ENCODE assay signal across 8 mouse cellular contexts in genomic region chr11:3515216-3515615, GRCm38 (mm10). TPM values are rescaled to one million over a fixed set of nuclear protein-coding genes. Genes with fewer than 3 reads are reported as not detected.
DNase-seq lines count a peak whose midpoint lies in the region; ATAC-seq and TF ChIP-seq lines count a peak whose summit lies in the region.

No protein-coding gene starts in this region.

- 12% methylated on average over 4 of the region's 4 CpGs for WGBS in limb, embryonic 14.5 days
- WGBS in stomach, embryonic 16.5 days: 22% methylated on average over 4 of the region's 4 CpGs

- ATAC-seq in frontal cortex, adult (ENCODE audit: low TSS enrichment): peak; percentile 29; the same call in 1 of the 2 replicates
- ATAC-seq in limb, embryonic 14.5 days (ENCODE audit: low FRiP score, low read depth): peak; percentile 3; the same call in 1 of the 2 replicates
- ATAC-seq in stomach, embryonic 16.5 days (ENCODE audit: insufficient read depth, low FRiP score): peak; percentile 2; the same call in 1 of the 2 replicates

- peaks cover 24% of the 10 kb centered on the region for H3K4me1 ChIP-seq in testis, adult 2 months (ENCODE audit: control insufficient read depth, insufficient read depth, low read length)
- peaks cover 19% of the 10 kb centered on the region for H3K4me1 ChIP-seq in limb, embryonic 14.5 days (ENCODE audit: control insufficient read depth, insufficient read depth, low read length)
- H3K4me1 ChIP-seq in stomach, embryonic 16.5 days (ENCODE audit: control insufficient read depth, insufficient read depth, low read length): peaks cover 20% of the 10 kb centered on the region

- H3K36me3 ChIP-seq in testis, adult 2 months (ENCODE audit: control insufficient read depth, insufficient read depth, low read length): no peaks in the 10 kb centered on the region
- H3K36me3 ChIP-seq in limb, embryonic 14.5 days (ENCODE audit: control insufficient read depth, insufficient read depth, low read length): peaks cover 12% of the 10 kb centered on the region
- no peaks in the 10 kb centered on the region for H3K36me3 ChIP-seq in stomach, embryonic 16.5 days (ENCODE audit: control insufficient read depth, insufficient read depth, low read length)

- no peak for TF ChIP-seq CTCF in testis, adult 2 months (IDR thresholded peaks at IDR 0.05; ENCODE audit: control insufficient read depth, insufficient read depth, insufficient replicate concordance, low read depth, low read length)

- H3K4me3 ChIP-seq in testis, adult 2 months (ENCODE audit: control insufficient read depth, low read depth, low read length): peak overlapping the region; percentile 86
- H3K4me3 ChIP-seq in limb, embryonic 14.5 days (replicated peaks; ENCODE audit: low read length): peak overlapping the region; percentile 60
- peak overlapping the region; percentile 64 for H3K4me3 ChIP-seq in stomach, embryonic 16.5 days (replicated peaks; ENCODE audit: low read length)

- DNase-seq in frontal cortex, postnatal 36 days (ENCODE audit: low spot score in 2 of 2): no peak
- no peak for DNase-seq in testis, postnatal 14 days (ENCODE audit: low spot score)
- DNase-seq in limb, embryonic 14.5 days (ENCODE audit: low spot score): no peak
- no peak for DNase-seq in frontal cortex, postnatal 14 days (ENCODE audit: low spot score in 2 of 2)
- DNase-seq in urinary bladder, adult 2 months (ENCODE audit: low spot score): no peak

- H3K9me3 ChIP-seq in limb, embryonic 14.5 days (ENCODE audit: control insufficient read depth, low read length): no peaks in the 10 kb centered on the region
- H3K9me3 ChIP-seq in stomach, embryonic 16.5 days (replicated peaks; ENCODE audit: control insufficient read depth, low read length): no peaks in the 10 kb centered on the region

- peak overlapping the region; percentile 49 for H3K4me2 ChIP-seq in limb, embryonic 14.5 days (replicated peaks; ENCODE audit: low read depth, low read length, severe bottlenecking)
- peak overlapping the region; percentile 66 for H3K4me2 ChIP-seq in stomach, embryonic 16.5 days (ENCODE audit: low read depth, low read length)

- no peak for TF ChIP-seq POLR2A in testis, adult 2 months (IDR thresholded peaks at IDR 0.05; ENCODE audit: control insufficient read depth, low read depth, low read length)
- no peak for TF ChIP-seq POLR2A in limb, embryonic 14.5 days (IDR thresholded peaks at IDR 0.05; ENCODE audit: borderline replicate concordance, extremely low read depth, insufficient read depth, insufficient read length)

- no peak overlapping the region for H3K27ac ChIP-seq in testis, adult 2 months (ENCODE audit: control insufficient read depth, insufficient read depth, low read depth, low read length)
- peak overlapping the region; percentile 52; the same call in 1 of the 2 replicates for H3K27ac ChIP-seq in limb, embryonic 14.5 days (replicated peaks; ENCODE audit: low read depth, low read length)
- peak overlapping the region; percentile 72; the same call in 1 of the 2 replicates for H3K27ac ChIP-seq in stomach, embryonic 16.5 days (ENCODE audit: low read length)

- peaks cover 2% of the 10 kb centered on the region; the same call in 1 of the 2 replicates for H3K27me3 ChIP-seq in testis, adult 2 months (ENCODE audit: control insufficient read depth, insufficient read depth, low read length)
- 0 out of 2 replicates have a peak, but pooled peaks cover 5% of the 10 kb centered on the region for H3K27me3 ChIP-seq in limb, embryonic 14.5 days (ENCODE audit: control insufficient read depth, insufficient read depth, low read length)
- H3K27me3 ChIP-seq in stomach, embryonic 16.5 days (ENCODE audit: control insufficient read depth, insufficient read depth, low read length): no peaks in the 10 kb centered on the region

- peak overlapping the region; percentile 76 for H3K9ac ChIP-seq in limb, embryonic 14.5 days (ENCODE audit: low read depth, low read length, severe bottlenecking)
- H3K9ac ChIP-seq in stomach, embryonic 16.5 days (ENCODE audit: low read length): peak overlapping the region; percentile 81

RNA-seq across cellular contexts. Expression of gene Selenom, which starts 0.7 kb away (rescaled TPM):
- polyA plus RNA-seq in testis, adult 2 months (2012; rRNA removed): 13.8 and 19.2 TPM in 2 replicates
- 201 and 256 TPM in 2 replicates for polyA plus RNA-seq in limb, embryonic 14.5 days (2012; rRNA removed)
- polyA plus RNA-seq in limb, embryonic 14.5 days (2014; fragmentation: Nextera tagmentation; extraction: Ambion mirVana): 191 and 214 TPM in 2 replicates
- polyA plus RNA-seq in stomach, embryonic 16.5 days (2015; fragmentation: Nextera tagmentation; extraction: Ambion mirVana): 169 and 176 TPM in 2 replicates
- polyA plus RNA-seq in urinary bladder, adult 2 months (2012; rRNA removed): 321 and 348 TPM in 2 replicates

RNA-seq across cellular contexts. Expression of gene Inpp5j, which starts 10.6 kb away (rescaled TPM):
- 3.8 and 4.7 TPM in 2 replicates for polyA plus RNA-seq in testis, adult 2 months (2012; rRNA removed)
- polyA plus RNA-seq in limb, embryonic 14.5 days (2012; rRNA removed): 0.23 and 0.40 TPM in 2 replicates
- polyA plus RNA-seq in limb, embryonic 14.5 days (2014; fragmentation: Nextera tagmentation; extraction: Ambion mirVana): 0.18 and 0.43 TPM in 2 replicates
- 3.4 and 3.5 TPM in 2 replicates for polyA plus RNA-seq in stomach, embryonic 16.5 days (2015; fragmentation: Nextera tagmentation; extraction: Ambion mirVana)
- polyA plus RNA-seq in urinary bladder, adult 2 months (2012; rRNA removed): 0.70 and 1.5 TPM in 2 replicates

RNA-seq across cellular contexts. Expression of gene Smtn, which starts 25.2 kb away (rescaled TPM):
- 4.4 and 6.9 TPM in 2 replicates for polyA plus RNA-seq in testis, adult 2 months (2012; rRNA removed)
- polyA plus RNA-seq in limb, embryonic 14.5 days (2012; rRNA removed): 59.0 and 64.7 TPM in 2 replicates
- polyA plus RNA-seq in limb, embryonic 14.5 days (2014; fragmentation: Nextera tagmentation; extraction: Ambion mirVana): 71.8 and 79.6 TPM in 2 replicates
- polyA plus RNA-seq in stomach, embryonic 16.5 days (2015; fragmentation: Nextera tagmentation; extraction: Ambion mirVana): 122 and 128 TPM in 2 replicates
- 371 and 680 TPM in 2 replicates for polyA plus RNA-seq in urinary bladder, adult 2 months (2012; rRNA removed)

RNA-seq across cellular contexts. Expression of gene Pla2g3, which starts 27.1 kb away (rescaled TPM):
- 2.6 and 2.8 TPM in 2 replicates for polyA plus RNA-seq in testis, adult 2 months (2012; rRNA removed)
- 0.99 and 1.4 TPM in 2 replicates for polyA plus RNA-seq in limb, embryonic 14.5 days (2012; rRNA removed)
- 0.23 and 0.40 TPM in 2 replicates for polyA plus RNA-seq in limb, embryonic 14.5 days (2014; fragmentation: Nextera tagmentation; extraction: Ambion mirVana)
- polyA plus RNA-seq in stomach, embryonic 16.5 days (2015; fragmentation: Nextera tagmentation; extraction: Ambion mirVana): 1.8 and 4.5 TPM in 2 replicates
- 0.66 and 0.74 TPM in 2 replicates for polyA plus RNA-seq in urinary bladder, adult 2 months (2012; rRNA removed)
